Mouse (Mus musculus) thymus, adult 2 months (tissue): ENCODE measurements at regions not wholly inside any gene's neighbourhood (a gene's known extent, or its start where the extent isn't known, plus 50 kb on each side); places are given as distances from the start of the nearest gene placed in this dataset.

ENCODE experiments used
- CTCF ChIP-seq: fragments of 200-500 bp; IDR thresholded peaks from 2 replicates; pipeline ENCODE4 v1.5.1; 2012; ENCODE audit warnings: mild to moderate bottlenecking, control low read depth, low read length, moderate library complexity, borderline replicate concordance; ENCODE audit not compliant: control insufficient read depth, poor library complexity, insufficient read depth; ENCODE audit errors: extremely low read depth
- POLR2A ChIP-seq: fragments of 200-500 bp; IDR thresholded peaks from 2 replicates; pipeline ENCODE4 v1.6.1; 2012; ENCODE audit warnings: mild to moderate bottlenecking, low read length, control low read depth, moderate library complexity; ENCODE audit not compliant: control insufficient read depth, poor library complexity, insufficient read depth; ENCODE audit errors: extremely low read depth

DNA sequence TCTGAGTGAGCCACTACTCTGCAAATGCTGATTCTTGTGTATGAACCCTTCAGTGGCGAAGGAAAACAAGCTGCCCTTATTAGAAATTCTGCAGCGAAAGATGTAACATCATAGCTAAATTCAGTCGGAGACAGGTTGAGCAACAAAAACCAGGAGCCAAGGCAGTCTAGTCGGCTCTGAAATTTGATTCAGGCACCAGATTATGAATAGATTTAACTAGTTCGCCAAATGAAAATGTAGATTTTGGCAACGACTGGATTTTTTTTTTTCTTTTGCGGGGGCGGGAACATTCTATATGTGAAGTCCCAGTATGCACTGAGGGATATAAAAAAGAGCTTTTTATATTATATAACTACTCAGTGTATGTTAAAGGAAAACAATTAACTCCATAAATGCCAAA lies 847.9 kb downstream of the Kcnj2 start:
- TF ChIP-seq CTCF (no peak), POLR2A (no peak)
